Mouse (Mus musculus) lung, embryonic 15.5 days (tissue): Measurements from ENCODE around the gene Zfp560. TPM values are rescaled to one million over a fixed set of nuclear protein-coding genes. Genes with fewer than 3 reads are reported as not detected.

ENCODE experiments used
- polyA plus RNA-seq: library from polyadenylated mRNA; unstranded; fragments of >200 nt; fragmentation: Nextera tagmentation; extraction: Ambion mirVana; gene quantifications from 2 replicates; pipeline ENCODE4 v1.2.1, GENCODE M21; 2015

The Zfp560 gene
- polyA plus RNA-seq, 1 experiment from 2014 or later = 34.6 TPM

Other genes with a start within 250 kb of the Zfp560 start
- gene Olfr870, start 211.1 kb downstream of the Zfp560 start, polyA plus RNA-seq = not detected in 2 replicates
- gene Olfr871, start 173.0 kb downstream of the Zfp560 start, polyA plus RNA-seq = not detected in 2 replicates
- not detected in 2 replicates for gene Olfr872, start 148.1 kb downstream of the Zfp560 start, polyA plus RNA-seq
- not detected in 2 replicates for gene Olfr39, start 102.8 kb downstream of the Zfp560 start, polyA plus RNA-seq
- gene Olfr873, start 86.6 kb downstream of the Zfp560 start, polyA plus RNA-seq = not detected in 2 replicates
- gene Olfr18, start 49.1 kb downstream of the Zfp560 start, polyA plus RNA-seq = 0.19 TPM in 1 of 2 replicates, not detected in the other
- 19.7 and 21.6 TPM in 2 replicates for gene Zfp26, start 75.0 kb upstream of the Zfp560 start, polyA plus RNA-seq
- gene Zfp426, start 107.6 kb upstream of the Zfp560 start, polyA plus RNA-seq = 19.2 and 22.8 TPM in 2 replicates
- gene Zfp266, start 136.2 kb upstream of the Zfp560 start, polyA plus RNA-seq = 103 and 107 TPM in 2 replicates
- 14.9 and 17.7 TPM in 2 replicates for gene Zfp846, start 196.1 kb upstream of the Zfp560 start, polyA plus RNA-seq